Mouse (Mus musculus): ENCODE data around the gene Stk39.

GRCm38 (mm10) chr2:68288106-68288505, 184.0 kb downstream of the Stk39 start:
- TF ChIP-seq CTCF (IDR thresholded peaks at IDR 0.05; ENCODE audit: low read depth, low read length): no peak
- TF ChIP-seq POLR2A (IDR thresholded peaks at IDR 0.05; ENCODE audit: extremely low read depth, insufficient read depth, low read length): no peak
